Mouse (Mus musculus) G1E (cell line): ENCODE results near the gene Gdpd1.

ENCODE experiments used
- CTCF ChIP-seq: IDR thresholded peaks from 2 replicates; pipeline ENCODE4 v1.5.1; 2012; ENCODE audit warnings: low read depth, low read length, inconsistent platforms, mixed read lengths
- GATA1 ChIP-seq: IDR thresholded peaks from 2 replicates; pipeline ENCODE4 v1.6.1; 2012; ENCODE audit warnings: borderline replicate concordance, low read length, inconsistent platforms, mixed read lengths
- GATA2 ChIP-seq: IDR thresholded peaks from 2 replicates; pipeline ENCODE4 v1.6.1; 2012; ENCODE audit warnings: low read depth, low read length, inconsistent platforms, borderline replicate concordance
- POLR2AphosphoS5 ChIP-seq: IDR thresholded peaks from 2 replicates; pipeline ENCODE4 v1.6.1; 2012; ENCODE audit warnings: low read depth, low read length, inconsistent platforms; ENCODE audit not compliant: insufficient replicate concordance
- TAL1 ChIP-seq: conservative IDR thresholded peaks from 2 replicates; pipeline ENCODE4 v1.6.1; 2012; ENCODE audit warnings: low read depth, low read length, inconsistent platforms, mixed read lengths

DNA sequence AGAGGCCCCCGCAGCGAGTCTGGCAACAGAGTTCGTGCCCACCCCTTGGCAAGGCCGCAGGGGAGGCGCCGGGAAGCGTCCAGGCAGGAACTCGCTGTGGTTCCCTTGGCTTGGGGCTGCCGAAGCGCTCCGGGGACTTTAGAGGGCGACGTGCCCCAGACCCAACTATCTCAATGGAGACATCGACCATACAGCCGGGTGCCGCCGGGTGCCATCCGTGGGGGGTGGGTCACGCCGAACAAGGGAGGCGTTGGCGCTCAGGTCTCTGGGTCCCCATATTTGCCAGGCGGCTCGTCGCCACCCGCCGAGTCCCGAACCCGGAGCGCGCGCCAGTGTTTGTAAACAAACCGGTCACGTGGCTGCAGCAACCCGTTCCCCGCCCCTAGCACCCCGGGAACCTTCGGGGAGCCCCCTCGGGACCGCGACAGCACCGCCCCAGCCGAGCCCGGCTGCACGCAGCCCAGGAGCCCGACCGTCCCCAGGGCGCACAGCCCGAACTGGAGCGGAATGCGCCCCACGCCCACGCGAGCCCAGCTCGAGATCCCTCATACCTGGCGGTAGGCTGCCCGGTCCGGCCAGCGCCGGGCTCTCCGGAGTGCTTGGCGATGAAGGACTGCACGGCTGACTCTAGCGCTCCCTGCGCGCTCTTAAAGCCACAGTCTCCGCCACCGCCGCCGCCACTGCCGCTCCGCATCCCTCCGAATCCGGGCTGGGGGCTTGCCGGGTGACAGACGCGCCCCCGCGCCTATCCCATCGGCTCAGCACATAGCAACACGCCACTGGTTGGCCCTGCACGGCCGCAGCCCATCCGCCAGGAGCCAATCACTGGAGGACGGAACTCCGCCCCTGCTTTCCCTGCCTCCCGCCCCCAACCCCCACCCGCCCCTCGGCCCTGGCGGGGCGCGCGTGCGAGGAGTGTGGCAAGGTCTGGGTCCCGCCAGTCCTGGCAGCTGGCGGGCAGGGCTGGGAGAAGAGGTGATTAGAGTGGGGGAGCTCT lies 80.5 kb downstream of the Gdpd1 start, which contains the start of gene Ypel2:
- no peak for TF ChIP-seq CTCF
- TF ChIP-seq TAL1 = no peak
- no peak for TF ChIP-seq GATA1
- TF ChIP-seq GATA2 = no peak
- TF ChIP-seq POLR2AphosphoS5 = no peak
